Mouse (Mus musculus): ENCODE data around the gene Trim38. TPM values are rescaled to one million over a fixed set of nuclear protein-coding genes. Genes with fewer than 3 reads are reported as not detected.

Trim38 gene
- polyA plus RNA-seq, 1 experiment from 2014 or later, result 0.09 TPM

Small RNA genes within 50 kb of the gene (microRNA-seq; reads per million reads assigned to microRNA genes)
- gene Gm44314, result not detected
- not detected for gene Gm44484

Other genes starting within 250 kb of the Trim38 start
- gene Hist1h4h, start 238.9 kb upstream of the Trim38 start, polyA plus RNA-seq (2015; fragmentation: Nextera tagmentation; extraction: Ambion mirVana), result 6.3 and 7.2 TPM in 2 replicates
- gene Hist1h2af, start 236.0 kb upstream of the Trim38 start, polyA plus RNA-seq (2015; fragmentation: Nextera tagmentation; extraction: Ambion mirVana), result 2.0 and 3.0 TPM in 2 replicates
- gene Hist1h3g, start 234.5 kb upstream of the Trim38 start, polyA plus RNA-seq (2015; fragmentation: Nextera tagmentation; extraction: Ambion mirVana), result 4.1 and 5.5 TPM in 2 replicates
- gene Hist1h2bh, start 226.5 kb upstream of the Trim38 start, polyA plus RNA-seq (2015; fragmentation: Nextera tagmentation; extraction: Ambion mirVana), result 0.32 and 0.52 TPM in 2 replicates
- gene Hist1h3f, start 225.9 kb upstream of the Trim38 start, polyA plus RNA-seq (2015; fragmentation: Nextera tagmentation; extraction: Ambion mirVana), result 0.28 and 0.48 TPM in 2 replicates
- gene Hist1h4f, start 218.3 kb upstream of the Trim38 start, polyA plus RNA-seq (2015; fragmentation: Nextera tagmentation; extraction: Ambion mirVana), result not detected in 2 replicates
- gene Hist1h1d, start 216.7 kb upstream of the Trim38 start, polyA plus RNA-seq (2015; fragmentation: Nextera tagmentation; extraction: Ambion mirVana), result 0.23 and 0.29 TPM in 2 replicates
- 1.5 and 2.2 TPM in 2 replicates for gene Hist1h3e, start 207.5 kb upstream of the Trim38 start, polyA plus RNA-seq (2015; fragmentation: Nextera tagmentation; extraction: Ambion mirVana)
- gene Hist1h2ae, start 198.7 kb upstream of the Trim38 start, polyA plus RNA-seq (2015; fragmentation: Nextera tagmentation; extraction: Ambion mirVana), result 33.5 and 42.7 TPM in 2 replicates
- gene Hist1h2bg, start 198.5 kb upstream of the Trim38 start, polyA plus RNA-seq (2015; fragmentation: Nextera tagmentation; extraction: Ambion mirVana), result 3.9 and 4.2 TPM in 2 replicates
- gene Hist1h2bf, start 195.7 kb upstream of the Trim38 start, polyA plus RNA-seq (2015; fragmentation: Nextera tagmentation; extraction: Ambion mirVana), result 1.6 and 3.0 TPM in 2 replicates
- 0.60 and 0.84 TPM in 2 replicates for gene Hist1h2ad, start 195.5 kb upstream of the Trim38 start, polyA plus RNA-seq (2015; fragmentation: Nextera tagmentation; extraction: Ambion mirVana)
- gene Hist1h3d, start 194.2 kb upstream of the Trim38 start, polyA plus RNA-seq (2015; fragmentation: Nextera tagmentation; extraction: Ambion mirVana), result 2.4 TPM in 2 replicates
- 54.8 and 60.0 TPM in 2 replicates for gene Hist1h4d, start 188.3 kb upstream of the Trim38 start, polyA plus RNA-seq (2015; fragmentation: Nextera tagmentation; extraction: Ambion mirVana)
- gene Hist1h2be, start 148.8 kb upstream of the Trim38 start, polyA plus RNA-seq (2015; fragmentation: Nextera tagmentation; extraction: Ambion mirVana), result 1.3 and 1.5 TPM in 2 replicates
- gene Hist1h1e, start 147.4 kb upstream of the Trim38 start, polyA plus RNA-seq (2015; fragmentation: Nextera tagmentation; extraction: Ambion mirVana), result 11.0 and 12.2 TPM in 2 replicates
- gene Hist1h2ac, start 86.0 kb upstream of the Trim38 start, polyA plus RNA-seq (2015; fragmentation: Nextera tagmentation; extraction: Ambion mirVana), result 0.59 and 0.68 TPM in 2 replicates
- 50.1 and 54.5 TPM in 2 replicates for gene Hist1h2bc, start 85.7 kb upstream of the Trim38 start, polyA plus RNA-seq (2015; fragmentation: Nextera tagmentation; extraction: Ambion mirVana)
- not detected in 2 replicates for gene Hist1h1t, start 74.1 kb upstream of the Trim38 start, polyA plus RNA-seq (2015; fragmentation: Nextera tagmentation; extraction: Ambion mirVana)
- gene Hist1h4c, start 71.5 kb upstream of the Trim38 start, polyA plus RNA-seq (2015; fragmentation: Nextera tagmentation; extraction: Ambion mirVana), result 2.4 and 3.7 TPM in 2 replicates
- 10.3 and 10.7 TPM in 2 replicates for gene Hfe, start 59.1 kb upstream of the Trim38 start, polyA plus RNA-seq (2015; fragmentation: Nextera tagmentation; extraction: Ambion mirVana)
- 31.2 and 33.8 TPM in 2 replicates for gene Hist1h1c, start 31.1 kb upstream of the Trim38 start, polyA plus RNA-seq (2015; fragmentation: Nextera tagmentation; extraction: Ambion mirVana)
- gene Hist1h3c, start 24.3 kb upstream of the Trim38 start, polyA plus RNA-seq (2015; fragmentation: Nextera tagmentation; extraction: Ambion mirVana), result 2.7 and 3.8 TPM in 2 replicates
- 1.6 and 2.2 TPM in 2 replicates for gene Hist1h2bb, start 23.2 kb upstream of the Trim38 start, polyA plus RNA-seq (2015; fragmentation: Nextera tagmentation; extraction: Ambion mirVana)
- 20.1 and 20.3 TPM in 2 replicates for gene Hist1h2ab, start 18.8 kb upstream of the Trim38 start, polyA plus RNA-seq (2015; fragmentation: Nextera tagmentation; extraction: Ambion mirVana)
- gene Hist1h3b, start 17.6 kb upstream of the Trim38 start, polyA plus RNA-seq (2015; fragmentation: Nextera tagmentation; extraction: Ambion mirVana), result 5.5 and 6.3 TPM in 2 replicates
- 2.3 and 2.8 TPM in 2 replicates for gene Hist1h4b, start 12.9 kb upstream of the Trim38 start, polyA plus RNA-seq (2015; fragmentation: Nextera tagmentation; extraction: Ambion mirVana)
- gene Hist1h4a, start 8.7 kb upstream of the Trim38 start, polyA plus RNA-seq (2015; fragmentation: Nextera tagmentation; extraction: Ambion mirVana), result not detected in 2 replicates
- 1.9 and 3.5 TPM in 2 replicates for gene Hist1h3a, start 7.5 kb upstream of the Trim38 start, polyA plus RNA-seq (2015; fragmentation: Nextera tagmentation; extraction: Ambion mirVana)
- 1.5 and 1.6 TPM in 2 replicates for gene Hist1h1a, start 6.2 kb upstream of the Trim38 start, polyA plus RNA-seq (2015; fragmentation: Nextera tagmentation; extraction: Ambion mirVana)
- 0.05 TPM in 1 of 2 replicates, not detected in the other for gene Slc17a2, start 37.1 kb downstream of the Trim38 start, polyA plus RNA-seq (2015; fragmentation: Nextera tagmentation; extraction: Ambion mirVana)
- gene Slc17a3, start 69.5 kb downstream of the Trim38 start, polyA plus RNA-seq (2015; fragmentation: Nextera tagmentation; extraction: Ambion mirVana), result 0.08 TPM in 1 of 2 replicates, not detected in the other
- not detected in 2 replicates for gene Slc17a1, start 97.8 kb downstream of the Trim38 start, polyA plus RNA-seq (2015; fragmentation: Nextera tagmentation; extraction: Ambion mirVana)
- gene Slc17a4, start 145.1 kb downstream of the Trim38 start, polyA plus RNA-seq (2015; fragmentation: Nextera tagmentation; extraction: Ambion mirVana), result not detected in 2 replicates
- not detected in 2 replicates for gene Hist1h2ba, start 164.2 kb downstream of the Trim38 start, polyA plus RNA-seq (2015; fragmentation: Nextera tagmentation; extraction: Ambion mirVana)
- not detected in 2 replicates for gene Hist1h2aa, start 164.5 kb downstream of the Trim38 start, polyA plus RNA-seq (2015; fragmentation: Nextera tagmentation; extraction: Ambion mirVana)
- not detected in 2 replicates for gene Scgn, start 221.3 kb downstream of the Trim38 start, polyA plus RNA-seq (2015; fragmentation: Nextera tagmentation; extraction: Ambion mirVana)